Mouse (Mus musculus) liver, embryonic 14.5 days (tissue): ENCODE results near the gene 4932438H23Rik.

Experiments used
- CTCF ChIP-seq: IDR thresholded peaks from 2 replicates; pipeline ENCODE4 v1.5.1; 2016; ENCODE audit warnings: antibody characterized with exemption, low read depth, control low read depth
- EP300 ChIP-seq: IDR thresholded peaks from 2 replicates; pipeline ENCODE4 v1.6.1; 2016; ENCODE audit warnings: antibody characterized with exemption, low read depth

DNA sequence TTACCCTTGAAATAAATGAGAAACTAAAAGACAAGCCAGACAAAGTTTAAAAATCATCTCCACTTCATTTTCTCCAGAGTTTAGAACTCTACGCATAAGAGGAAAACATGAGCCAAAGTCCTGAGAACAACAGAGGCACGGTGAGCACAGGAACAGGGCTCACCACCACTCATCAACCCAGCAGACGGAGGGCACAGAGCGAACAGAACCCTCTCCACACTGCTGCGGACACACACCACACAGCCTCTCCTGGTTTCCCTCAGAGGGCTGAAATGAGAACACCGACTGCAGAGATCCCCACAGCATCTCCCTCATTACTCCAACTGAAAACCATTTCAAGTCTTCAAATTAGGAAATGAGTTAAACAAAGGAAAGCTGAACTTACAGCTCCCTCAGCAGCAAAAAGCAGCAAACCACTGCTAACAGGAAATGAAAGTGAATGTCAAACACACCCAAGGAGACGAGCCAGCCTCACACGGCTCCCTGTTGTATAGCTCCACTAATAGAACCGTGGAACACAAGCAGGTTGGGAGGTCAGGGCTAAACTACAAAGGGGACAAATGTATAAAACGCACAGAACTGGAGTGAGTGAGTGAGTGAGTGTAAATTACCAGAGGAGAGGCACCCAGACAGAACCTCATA lies 74.0 kb downstream of the 4932438H23Rik start:
- TF ChIP-seq EP300 (no peak), CTCF (no peak)
